Mouse (Mus musculus): Measurements from ENCODE around the gene Vmn2r98. TPM values are rescaled to one million over a fixed set of nuclear protein-coding genes. Genes with fewer than 3 reads are reported as not detected.

Vmn2r98 gene
- under 1 TPM; 0.10 to 0.87 TPM for polyA plus RNA-seq (2017; shearing (Covaris generic))

GRCm38 (mm10) chr17:19053160-19053559, at the start of gene Vmn2r98:
Gene Vmn2r98, plus strand, starts transcription at chr17:19053460.

Other genes with a start within 250 kb of the Vmn2r98 start
- 1 to 10 TPM; 2.3 to 2.5 TPM for gene Vmn2r97, start 139.2 kb upstream of the Vmn2r98 start, polyA plus RNA-seq (2017; shearing (Covaris generic))

Data from inflammation-experienced regulatory T-cells (primary cell).